Mouse (Mus musculus) right cerebral cortex, postnatal 14 days (tissue): ENCODE data around the gene Atp13a2.

Experiments used
- DNase-seq: peaks from one replicate; pipeline ENCODE4 v3.0.0; 2022

The Atp13a2 gene

DNA sequence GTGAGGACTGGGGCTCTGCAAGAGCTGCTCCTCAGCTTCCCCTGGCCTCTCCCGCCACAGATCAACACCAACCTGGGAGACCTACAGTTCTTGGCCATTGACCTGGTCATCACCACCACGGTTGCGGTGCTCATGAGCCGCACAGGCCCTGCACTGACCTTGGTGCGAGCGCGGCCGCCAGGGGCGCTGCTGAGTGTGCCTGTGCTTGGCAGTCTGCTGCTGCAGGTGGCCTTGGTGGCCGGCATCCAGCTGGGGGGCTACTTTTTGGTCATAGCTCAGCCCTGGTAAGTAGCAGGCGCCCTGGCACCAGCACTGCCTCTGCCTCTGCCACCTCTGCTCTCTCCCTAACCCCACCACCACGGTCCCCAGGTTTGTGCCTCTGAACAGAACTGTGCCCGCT is 19.3 kb downstream of the Atp13a2 start:
- DNase-seq = peak; percentile 68

DNA sequence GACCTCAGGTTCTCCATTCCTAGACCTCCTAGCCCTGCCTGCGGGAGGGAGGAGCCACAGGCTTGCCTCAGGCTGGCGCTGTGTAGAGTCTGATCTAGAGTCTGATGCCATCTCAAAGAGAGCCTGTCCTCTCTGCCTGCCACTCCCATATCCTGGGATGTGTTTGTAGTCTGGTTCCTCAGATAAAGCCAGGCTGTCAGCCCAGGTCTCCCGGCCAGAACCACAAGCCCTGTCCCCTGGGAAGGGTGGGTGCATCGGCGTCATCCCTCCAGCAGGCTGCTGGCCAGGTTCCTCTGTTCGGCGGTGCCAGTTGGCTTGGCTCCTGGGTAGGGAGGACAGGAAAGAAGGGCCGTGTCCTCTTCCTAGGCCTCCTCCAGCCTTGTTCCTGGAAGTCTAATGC is 21.4 kb downstream of the Atp13a2 start:
- DNase-seq = no peak

DNA sequence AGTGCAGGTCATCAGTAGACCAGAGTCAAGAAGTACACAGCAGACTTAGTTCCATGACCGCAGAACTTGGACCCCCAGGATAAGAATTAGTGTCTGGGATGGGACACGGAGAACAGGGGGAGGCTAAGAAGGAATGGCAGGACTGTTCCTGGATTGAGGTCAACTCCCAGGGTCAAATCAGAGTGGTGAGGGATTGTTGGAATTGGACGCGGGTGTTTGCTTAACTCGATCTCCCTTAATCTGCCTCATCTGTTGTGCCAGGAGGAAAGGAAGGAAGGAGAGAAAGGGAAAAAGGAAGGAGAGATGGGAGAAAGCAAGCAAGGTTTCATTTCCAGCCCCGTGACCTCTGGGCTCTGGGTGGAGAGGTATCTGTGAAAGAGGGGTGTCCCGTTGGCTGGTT is 23.4 kb downstream of the Atp13a2 start, which contains the start of gene Mfap2:
TSS of gene Mfap2 (plus strand) at position 301 of the 400 bp plus-strand sequence.
- no peak for DNase-seq

DNA sequence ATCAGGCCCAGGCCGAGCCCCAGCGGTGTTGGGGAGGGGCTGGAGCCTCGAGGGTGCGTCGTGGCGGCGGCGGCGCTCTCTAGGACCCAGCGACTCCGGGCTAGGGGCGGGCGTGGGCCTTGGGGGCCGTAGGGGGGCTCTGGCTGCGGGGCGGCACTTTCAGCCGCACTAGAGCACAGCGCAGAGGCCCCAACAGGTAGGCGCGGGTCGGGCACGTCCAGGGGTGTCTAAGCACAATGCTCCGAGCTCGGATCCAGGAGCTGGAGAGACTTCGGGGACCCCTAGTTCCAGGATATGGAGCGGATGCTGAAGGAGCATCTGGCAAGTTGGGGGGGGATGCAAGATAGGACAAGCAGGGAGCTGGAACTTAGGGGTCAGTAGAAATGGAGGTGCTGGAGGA is 23.9 kb downstream of the Atp13a2 start:
- peak; percentile 47 for DNase-seq

DNA sequence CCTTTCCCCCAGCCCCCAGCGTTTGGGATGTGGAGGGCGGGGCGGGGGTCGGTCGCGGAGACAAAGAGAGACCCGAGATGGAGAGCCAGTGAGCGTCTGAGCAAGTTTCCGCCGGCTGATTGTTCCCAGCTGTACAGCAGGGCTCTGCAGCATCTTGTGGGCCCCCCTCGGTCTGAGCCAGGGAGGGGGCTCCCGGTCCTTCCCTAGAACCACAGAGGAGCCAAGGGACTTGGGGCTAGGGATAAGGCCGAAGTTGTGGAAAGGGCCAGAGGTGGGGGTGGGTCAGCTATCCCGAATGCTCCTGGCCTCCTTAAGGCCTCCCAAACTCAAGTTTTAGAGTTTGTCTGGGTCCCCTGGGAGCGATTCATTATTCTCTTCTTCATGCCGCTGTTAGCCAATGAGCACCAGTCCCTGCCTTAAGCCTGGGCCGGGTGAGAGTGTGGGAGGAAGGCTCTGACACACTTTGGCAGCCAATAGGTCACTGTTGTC is 24.3 kb downstream of the Atp13a2 start:
- no peak for DNase-seq

DNA sequence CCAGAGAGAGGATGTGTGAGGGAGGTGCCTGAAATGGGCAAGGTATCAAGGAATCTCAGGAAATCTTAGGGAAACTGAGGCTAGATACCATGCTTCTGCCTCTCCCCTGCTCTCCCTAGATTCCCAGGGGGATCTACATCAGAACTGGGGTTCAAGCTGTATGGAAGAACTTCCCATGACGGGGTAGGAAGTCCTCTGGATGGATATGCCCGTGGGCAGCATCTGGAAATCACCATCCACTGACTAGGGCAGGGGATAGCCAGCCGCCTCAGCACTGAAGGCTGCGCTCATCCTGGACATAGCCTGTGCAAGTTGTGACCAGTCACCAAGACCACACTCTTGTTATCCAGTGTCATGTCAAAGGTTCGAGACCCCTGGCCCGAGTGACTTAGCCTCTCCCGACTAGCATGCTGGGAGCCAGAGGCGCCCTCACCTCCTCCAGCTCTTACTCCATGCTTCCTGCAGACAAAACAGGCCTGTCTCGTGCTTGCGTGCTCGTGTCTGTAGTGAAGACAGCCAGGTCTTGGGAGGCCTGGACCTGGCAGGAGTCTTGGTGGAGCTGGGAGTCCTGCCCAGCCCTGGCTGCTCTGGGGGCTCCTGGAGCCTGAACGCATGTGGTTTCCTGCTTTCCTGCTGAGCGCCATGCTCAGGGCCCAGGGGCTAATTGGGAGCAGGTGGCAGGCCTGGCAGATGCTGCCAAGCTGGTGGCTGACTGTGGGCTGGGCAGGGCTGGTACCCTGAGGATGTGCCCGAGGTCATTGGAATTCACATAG is 25.1 kb downstream of the Atp13a2 start:
- DNase-seq = no peak

DNA sequence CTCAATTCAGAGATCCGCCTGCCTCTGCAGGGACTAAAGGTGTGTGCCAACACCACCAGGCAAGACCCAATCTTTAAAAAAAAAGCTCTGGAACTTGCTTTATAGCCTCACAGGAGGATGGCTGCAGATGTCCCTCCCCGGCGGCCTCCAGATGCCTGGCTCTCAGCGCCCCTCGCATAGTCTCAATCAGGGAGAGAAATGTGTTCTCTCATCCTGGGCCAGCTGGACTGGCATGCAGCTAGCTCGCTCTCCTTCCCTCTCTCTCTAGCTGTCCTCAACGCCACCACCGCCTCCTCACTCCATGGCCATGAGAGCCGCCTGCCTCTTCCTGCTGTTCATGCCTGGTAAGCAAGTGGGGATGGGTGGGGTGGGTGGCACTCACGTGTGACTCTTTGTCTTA is 25.9 kb downstream of the Atp13a2 start:
- no peak for DNase-seq

DNA sequence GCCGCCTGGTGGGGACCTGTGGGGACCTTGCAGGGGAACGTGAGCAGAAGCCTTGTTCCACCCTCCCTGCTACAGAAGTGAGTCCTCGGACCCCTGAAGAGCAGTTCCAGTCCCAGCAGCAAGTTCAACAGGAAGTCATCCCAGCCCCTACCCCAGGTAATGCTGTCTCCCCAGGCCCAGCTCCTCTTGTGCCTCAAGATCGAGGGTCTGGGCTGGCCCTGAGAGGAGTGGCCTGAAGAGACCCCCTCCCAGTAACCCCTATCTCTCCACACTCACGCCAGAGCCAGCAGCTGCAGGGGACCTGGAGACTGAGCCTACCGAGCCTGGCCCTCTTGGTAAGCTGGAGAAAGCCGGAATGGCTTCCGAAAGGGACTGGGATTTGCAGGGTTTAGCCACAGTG is 27.4 kb downstream of the Atp13a2 start:
- no peak for DNase-seq

DNA sequence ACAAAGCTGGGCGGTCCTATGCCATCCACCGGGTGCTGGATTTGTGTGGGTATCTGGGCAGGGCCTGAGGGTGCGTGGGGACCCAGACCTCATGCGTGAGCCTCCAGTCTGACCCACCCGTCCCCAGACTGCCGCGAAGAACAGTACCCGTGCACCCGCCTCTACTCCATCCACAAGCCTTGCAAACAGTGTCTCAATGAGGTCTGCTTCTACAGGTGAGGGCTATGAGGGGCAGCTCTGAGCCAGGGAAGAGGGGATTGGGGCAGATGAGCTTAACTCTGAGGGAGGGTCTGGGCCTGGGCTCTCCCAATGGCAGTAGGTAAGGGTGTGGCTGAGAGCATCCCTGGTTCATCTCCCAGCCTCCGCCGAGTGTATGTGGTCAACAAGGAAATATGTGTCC is 28.2 kb downstream of the Atp13a2 start:
- no peak for DNase-seq

DNA sequence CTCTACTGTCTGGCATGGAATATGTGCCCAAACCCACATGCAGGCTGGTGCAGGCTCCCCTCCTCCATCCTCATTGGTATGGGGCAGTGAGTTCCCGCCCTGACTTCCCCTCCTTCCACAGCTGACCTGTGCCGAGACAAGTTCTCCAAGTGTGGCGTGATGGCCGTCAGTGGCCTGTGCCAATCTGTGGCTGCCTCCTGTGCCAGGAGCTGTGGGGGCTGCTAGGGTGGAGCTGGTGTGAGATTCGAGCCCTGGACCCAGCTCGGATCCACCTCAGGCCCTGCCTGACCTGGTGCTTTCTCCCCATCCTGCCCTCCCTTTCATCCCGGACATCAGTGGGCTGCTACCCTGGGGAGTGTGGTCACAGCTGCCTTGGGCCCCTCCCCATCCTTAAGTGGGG is 28.7 kb downstream of the Atp13a2 start:
- DNase-seq = no peak

DNA sequence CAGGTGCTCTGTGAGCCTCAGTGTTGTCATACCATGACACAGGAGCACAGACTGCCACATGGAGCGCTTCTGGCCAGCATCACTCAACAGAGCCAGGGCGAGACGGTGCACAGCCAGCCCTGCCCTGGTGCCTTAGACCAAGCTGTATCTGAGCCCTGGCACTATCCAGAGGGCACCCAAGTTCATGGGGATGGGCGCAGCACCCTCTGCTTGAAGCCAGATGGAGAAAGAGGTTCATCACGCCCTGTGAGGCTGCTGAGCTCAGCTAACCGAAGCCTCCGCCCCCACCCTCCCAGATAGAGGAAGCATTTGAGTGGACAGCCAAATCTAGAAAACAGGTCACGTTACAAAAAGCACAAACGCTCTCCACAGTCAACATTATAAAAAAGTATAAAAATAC is 29.6 kb downstream of the Atp13a2 start:
- no peak for DNase-seq

DNA sequence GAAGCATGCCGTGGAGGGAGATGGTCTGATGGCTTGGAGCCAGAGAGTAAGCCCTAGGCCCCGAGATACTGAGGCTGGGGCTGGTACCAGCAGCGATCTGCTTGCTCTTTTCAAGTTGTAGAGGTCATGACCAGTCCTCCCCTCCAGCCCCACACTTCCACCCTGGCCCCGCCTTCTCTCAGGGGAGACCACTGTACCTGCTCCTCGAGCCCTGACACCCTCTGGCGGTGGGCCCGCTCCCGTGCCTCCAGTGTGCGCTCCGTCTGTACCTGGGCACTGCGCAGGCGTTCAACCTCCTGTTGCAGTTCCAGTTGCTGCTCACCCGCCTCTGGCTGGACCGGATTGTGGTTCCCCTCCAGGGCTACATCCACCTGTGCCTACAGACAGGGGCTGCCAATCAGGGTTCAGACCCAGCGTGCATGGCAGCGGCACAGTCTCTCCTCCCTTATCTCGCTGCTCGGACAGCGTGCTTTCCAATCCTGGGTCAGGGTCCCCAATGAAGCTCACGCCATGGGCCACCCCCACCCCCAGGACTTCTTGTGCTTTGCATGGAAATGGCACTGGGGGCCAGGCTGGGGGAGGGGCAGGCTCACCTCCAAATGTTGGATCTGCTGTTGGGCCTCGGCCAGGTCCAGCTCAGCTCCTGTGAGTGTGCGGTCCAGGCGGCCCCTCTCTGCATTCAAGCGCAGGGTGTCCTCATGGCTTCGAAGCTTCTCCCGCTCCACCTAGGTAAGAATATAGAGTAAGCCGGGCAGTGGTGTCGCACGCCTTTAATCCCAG is 31.2 kb downstream of the Atp13a2 start:
- DNase-seq = no peak

DNA sequence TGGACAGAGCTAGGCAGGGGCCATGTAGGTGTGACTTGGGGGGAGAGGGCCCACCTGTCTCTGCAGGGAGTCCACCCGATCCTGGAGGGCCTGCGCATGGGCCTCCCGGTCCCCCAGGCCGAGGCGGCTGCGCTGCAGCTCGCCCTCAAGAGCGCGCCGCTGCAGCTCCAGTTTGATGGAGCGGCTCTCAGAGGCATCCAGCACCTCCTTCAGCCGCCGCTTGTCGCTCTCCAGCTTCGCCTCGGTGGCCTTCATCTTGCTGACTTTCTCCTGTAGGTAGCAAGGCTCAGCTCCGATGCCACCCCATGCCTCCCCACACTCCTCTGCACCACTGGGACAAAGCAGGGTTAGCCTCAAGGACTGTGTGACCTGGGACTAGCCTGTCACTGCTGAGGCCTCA is 33.5 kb downstream of the Atp13a2 start:
- DNase-seq = no peak

DNA sequence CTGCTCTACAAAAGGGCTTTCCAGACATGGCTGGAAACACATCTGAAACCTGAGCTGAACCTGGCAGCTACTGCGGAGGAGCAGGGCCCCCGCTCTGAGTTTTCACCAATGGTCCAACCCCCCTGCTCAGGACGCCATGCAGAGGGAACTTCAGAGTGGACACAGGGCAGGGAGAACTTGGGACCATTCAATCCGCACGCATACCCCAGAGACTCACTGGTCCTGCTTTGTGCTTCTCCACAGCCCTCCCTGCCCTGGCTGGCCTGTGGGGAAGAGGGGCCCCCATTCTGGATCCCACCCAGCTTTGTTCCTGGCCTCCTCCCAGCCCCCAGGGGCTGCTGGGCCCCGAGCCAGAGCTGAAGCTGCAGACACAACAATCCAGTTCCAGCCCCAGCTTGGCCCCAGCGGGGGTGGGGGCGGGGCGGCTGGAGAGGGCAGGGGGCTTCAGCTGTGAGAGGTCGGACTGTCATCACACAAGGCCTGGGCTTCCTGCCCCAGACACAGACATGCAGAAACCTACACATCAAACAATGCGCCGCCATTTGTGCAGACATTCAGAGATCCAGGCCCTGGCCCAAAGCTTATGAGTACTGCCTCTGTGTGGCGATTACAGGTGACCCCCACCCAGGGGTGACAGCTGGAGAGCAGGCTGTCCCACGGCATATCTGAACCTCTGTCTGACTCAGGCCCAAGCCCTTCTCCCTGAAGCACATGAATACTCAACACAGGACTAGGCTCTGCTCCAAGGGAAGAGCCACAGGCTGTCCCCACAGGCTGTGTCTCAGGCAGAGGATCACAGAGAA is 34.3 kb downstream of the Atp13a2 start:
- DNase-seq = no peak

DNA sequence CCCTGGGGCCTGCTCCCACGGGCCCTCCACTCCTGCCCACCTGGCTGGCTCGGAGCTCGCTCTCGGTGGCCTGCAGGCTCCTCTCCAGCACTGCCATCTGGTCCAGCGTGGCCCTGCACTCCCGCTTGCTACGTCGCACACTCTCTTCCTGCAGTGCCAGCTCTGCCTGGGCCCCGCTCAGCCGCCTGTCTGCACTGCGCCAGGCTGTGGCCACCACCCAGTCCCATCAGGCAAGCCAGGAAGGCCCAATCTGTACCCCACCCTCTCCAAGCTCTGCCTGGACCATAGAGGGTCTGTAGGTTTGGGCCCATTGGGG is 34.9 kb downstream of the Atp13a2 start:
- no peak for DNase-seq

DNA sequence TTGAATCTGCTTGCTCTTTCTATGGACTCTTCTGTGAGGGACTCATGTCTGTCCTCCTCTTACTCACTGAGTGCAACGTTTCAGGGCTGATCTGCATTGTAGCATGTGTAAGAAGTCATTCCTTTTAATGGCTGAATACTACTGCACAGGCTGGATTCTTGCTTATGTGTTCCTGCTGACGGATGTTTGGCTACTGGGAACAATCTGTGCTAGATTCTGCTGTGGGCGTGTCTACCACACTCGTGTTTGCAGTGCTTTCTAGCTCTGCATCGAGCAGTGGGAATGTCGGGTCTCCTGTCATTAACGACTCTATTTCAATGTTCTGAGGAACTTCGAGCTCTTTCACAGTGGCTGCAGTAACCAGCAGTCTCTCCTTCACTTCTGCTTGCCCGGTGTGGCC is 37.4 kb downstream of the Atp13a2 start:
- DNase-seq = no peak

DNA sequence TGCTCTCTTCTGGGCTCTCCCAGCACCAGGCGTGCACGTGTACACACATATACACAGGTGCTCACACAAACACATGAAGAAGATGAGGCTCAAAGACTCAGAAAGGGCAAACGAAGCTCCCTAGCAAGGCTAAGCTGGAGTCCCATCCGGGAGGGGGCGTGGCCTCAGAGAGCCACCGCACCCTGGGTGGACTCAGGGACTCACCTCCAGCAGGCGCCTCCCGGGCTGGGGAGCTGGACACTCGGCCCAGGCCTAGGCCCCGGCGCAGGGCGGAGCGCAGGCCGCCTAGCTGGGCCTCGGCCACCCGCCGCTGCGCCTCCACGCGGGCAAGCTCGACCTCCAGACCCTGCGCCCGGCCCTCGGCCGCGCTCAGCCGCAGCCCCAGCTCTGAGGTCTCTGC is 38.3 kb downstream of the Atp13a2 start:
- DNase-seq = no peak

DNA sequence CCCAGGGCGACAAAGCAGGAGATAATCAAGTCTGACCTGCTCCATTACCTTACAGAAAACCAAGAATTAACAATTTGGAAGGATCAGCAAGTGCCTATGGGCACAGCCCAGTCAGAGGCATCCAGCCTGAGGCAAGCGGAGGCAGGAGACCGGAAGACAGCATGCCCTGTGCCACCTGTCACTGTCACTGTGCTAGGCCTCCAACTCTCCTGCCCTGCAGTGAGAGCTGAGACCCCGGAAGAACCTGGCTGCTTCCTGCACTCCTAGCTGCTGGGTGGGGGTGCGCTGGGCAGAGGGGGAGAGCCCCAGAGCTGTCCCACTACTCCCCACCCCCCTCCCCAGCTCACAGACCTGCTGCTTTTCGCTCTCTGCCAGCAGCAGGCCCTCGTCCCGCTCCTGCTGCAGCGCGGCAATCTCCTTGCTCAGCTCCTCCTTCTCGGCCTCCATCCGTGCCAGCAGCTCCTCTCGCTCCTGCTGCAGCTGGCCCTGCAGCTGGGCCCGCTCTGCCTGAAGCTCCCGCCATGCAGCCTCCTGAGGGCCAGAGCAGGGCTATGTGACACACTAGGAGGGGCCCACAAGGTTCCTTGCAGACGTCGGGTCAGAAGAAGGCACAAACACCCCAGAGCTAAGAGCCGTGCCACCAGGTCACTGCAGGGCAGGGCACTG is 44.0 kb downstream of the Atp13a2 start:
- DNase-seq = no peak

DNA sequence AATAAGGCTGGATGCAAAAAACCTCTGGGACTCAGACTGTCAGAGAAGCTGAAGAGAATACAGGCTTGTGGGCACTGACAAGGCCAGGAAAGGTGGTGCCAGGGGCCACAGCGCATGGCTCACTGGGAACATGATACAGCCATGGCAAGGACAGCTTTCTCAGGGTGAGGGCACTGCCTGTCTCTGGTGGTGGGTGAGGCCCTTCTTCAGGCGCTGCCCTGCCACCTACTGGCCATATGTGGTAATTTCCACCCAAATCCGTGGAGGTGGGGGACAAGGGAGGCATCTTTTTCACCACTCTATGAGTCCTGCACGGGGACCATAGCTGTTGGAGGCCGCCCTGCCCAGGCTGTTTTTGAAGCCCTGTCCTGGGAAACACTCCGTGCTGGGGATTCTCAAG is 45.1 kb downstream of the Atp13a2 start:
- DNase-seq = peak; percentile 85

DNA sequence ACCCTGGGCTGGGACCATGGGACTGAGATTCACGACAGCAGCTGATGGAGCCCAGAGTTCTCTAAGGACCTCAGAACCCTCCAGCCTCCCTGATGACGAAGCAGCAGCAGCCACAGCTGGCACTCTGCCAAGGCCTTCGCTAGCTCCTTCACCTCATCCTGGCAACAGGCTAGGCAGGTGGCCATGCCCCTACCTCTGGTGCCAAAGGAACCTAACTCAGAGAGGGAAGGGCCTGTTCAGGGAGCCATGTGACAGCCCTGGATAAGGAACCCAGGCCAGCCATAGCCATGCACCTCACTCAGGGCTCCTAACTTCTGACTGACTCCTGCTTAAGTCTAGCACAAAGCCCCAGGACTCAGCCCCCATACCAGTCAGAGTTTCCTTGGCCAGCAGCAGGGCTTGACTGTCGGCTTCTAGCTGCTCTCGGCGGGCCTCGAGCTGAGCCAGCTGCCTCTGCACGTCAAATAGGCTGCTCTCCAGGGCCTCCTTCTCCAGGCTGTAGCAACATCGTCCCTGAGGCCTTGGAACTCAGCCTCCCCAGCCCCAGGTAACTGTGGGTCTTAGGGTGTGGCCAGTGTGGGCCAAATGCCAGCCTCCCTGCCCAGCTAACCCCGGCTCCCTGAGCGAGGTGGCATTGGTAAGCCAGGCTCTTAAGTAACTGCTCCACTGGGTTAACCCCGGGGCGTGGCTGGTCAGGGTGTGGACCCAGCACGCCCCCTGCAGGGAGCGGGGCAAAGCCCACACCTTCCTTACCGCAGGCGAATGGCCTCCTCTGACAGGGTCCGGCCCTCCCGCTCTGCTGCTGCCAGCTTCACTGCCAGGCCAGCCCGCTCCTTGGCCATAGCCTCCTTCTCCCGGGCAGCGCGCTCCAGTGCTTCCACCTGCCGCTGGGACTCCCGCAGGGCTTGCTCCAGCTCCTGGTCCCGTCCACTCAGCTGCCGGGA is 47.2 kb downstream of the Atp13a2 start:
- no peak for DNase-seq

DNA sequence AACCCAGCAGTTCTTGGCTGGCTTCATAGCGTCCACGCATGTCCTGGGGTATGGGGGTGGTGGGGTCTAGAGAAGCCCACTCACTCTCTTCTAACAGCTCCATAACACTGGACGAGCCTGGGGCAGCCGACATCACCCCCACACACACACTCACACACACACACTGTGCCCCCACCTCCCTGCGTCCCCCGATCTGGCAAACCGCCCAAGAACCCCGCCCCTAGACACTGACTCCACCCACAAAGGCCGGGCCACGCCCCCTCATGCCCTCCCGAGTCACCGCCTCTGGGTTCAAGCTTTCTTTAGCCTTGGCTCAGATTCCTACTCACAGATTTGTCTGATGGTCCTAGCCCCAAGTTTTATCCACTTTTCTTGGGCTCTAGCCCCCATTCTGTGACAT is 54.4 kb downstream of the Atp13a2 start:
- no peak for DNase-seq

DNA sequence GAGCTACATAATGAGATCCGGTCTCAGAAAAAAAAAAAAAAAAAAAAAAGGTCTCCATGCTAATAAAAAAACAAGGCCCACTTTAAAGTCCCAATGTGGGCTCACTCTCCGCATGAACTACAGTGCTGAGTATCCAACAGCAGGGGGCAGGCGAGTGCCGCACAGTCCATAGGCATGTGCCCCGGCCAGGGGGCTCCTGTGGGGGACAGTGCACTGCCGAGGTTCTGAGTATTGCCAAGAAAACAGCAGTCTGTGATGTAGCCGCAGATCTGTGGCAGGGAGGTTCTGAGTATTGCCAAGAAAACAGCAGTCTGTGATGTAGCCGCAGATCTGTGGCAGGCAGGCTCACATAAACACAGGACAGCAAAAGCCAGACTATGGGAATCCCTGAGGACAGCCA is 58.1 kb downstream of the Atp13a2 start:
- peak; percentile 73 for DNase-seq
